Mouse (Mus musculus): ENCODE results near the gene Crim1. TPM values are rescaled to one million over a fixed set of nuclear protein-coding genes. Genes with fewer than 3 reads are reported as not detected.

The Crim1 gene
- total RNA-seq, 1 experiment: 61.7 TPM

DNA sequence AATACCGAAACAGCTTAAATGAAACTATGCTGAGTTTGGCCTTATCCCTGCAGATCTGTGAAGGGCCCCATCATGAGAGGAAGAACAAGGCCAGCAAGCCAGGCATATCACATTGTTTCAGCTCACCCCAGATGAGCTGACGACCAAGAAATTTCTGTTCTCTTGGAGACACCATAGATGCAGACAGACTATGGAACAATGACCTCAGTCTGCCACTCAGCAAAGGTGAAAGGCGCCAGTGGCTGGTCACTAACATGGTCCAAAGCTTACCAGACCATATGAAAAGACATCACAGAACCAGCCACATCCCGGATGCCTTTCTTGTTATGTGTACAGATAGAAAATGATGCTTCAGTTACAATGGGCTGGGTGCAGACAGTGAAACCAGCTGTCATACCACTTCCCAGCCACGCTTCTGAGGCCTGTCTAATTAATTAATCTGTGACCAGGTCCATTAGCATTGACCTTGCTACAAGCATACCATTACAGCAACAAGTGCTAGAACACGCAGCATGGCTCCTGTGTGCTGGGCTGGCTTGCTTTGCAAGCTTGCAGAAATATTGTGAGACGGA is 125.8 kb downstream of the Crim1 start:
- DNase-seq (ENCODE audit: low read depth, low spot score): no peak
- in situ Hi-C loops (cut with MboI; ENCODE audit: low sequenced_read_pairs in 2 of 2, unreplicated experiment in 2 of 2): no loop called here
- no peaks in the 10 kb centered on the region for H3K4me1 ChIP-seq (ENCODE audit: control insufficient read depth in 2 of 2, insufficient read depth in 2 of 2, low read length in 2 of 2, poor library complexity in 1 of 2)
- no peak overlapping the region for H3K27ac ChIP-seq (ENCODE audit: insufficient read depth, low read depth, low read length, poor library complexity, severe bottlenecking)
- no peak overlapping the region for H3K9ac ChIP-seq (ENCODE audit: insufficient read depth, low read depth, low read length, poor library complexity, severe bottlenecking)
- H3K36me3 ChIP-seq (ENCODE audit: control insufficient read depth, insufficient read depth, low read length, poor library complexity, severe bottlenecking): no peaks in the 10 kb centered on the region
- no peak overlapping the region for H3K4me3 ChIP-seq (ENCODE audit: insufficient read depth in 1 of 2, low read depth in 1 of 2, low read length in 2 of 2, poor library complexity in 1 of 2, severe bottlenecking in 1 of 2)
- H3K9me3 ChIP-seq (ENCODE audit: control insufficient read depth, insufficient read depth, low read depth, low read length): no peaks in the 10 kb centered on the region
- TF ChIP-seq ZNF384 (IDR thresholded peaks at IDR 0.05; ENCODE audit: low read depth, low read length): no peak
- TF ChIP-seq HCFC1 (IDR thresholded peaks at IDR 0.05; ENCODE audit: borderline replicate concordance, insufficient read depth, low read length): no peak
- no peak for TF ChIP-seq CHD2 (IDR thresholded peaks at IDR 0.05; ENCODE audit: low read depth, low read length)
- TF ChIP-seq MAFK (IDR thresholded peaks at IDR 0.05; ENCODE audit: insufficient read depth, low read depth, low read length): no peak
- TF ChIP-seq ZC3H11A (IDR thresholded peaks at IDR 0.05; ENCODE audit: borderline replicate concordance, low read depth, low read length): no peak

DNA sequence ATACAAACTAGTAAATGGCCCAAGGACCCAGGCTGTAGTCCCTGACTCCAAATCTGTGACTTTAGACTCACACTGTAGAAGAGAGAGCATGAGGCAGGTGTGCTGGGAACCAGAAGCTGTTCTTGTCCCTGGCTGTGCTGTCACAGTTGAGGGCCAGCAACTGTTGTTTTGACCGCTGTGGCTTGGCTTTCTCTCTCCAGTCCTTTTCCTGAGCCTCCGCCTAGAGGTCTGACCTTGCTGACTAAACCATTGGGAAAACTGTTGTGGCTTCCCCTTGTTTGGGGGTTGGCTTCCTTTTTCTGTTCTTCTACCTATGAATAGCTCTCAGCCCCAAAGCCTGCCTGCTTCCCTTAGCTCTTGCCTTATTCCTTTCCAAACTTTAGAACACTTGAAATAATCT is 126.3 kb downstream of the Crim1 start:
- no peak overlapping the region for H3K9ac ChIP-seq (ENCODE audit: insufficient read depth, low read depth, low read length, poor library complexity, severe bottlenecking)
- H3K36me3 ChIP-seq (ENCODE audit: control insufficient read depth, insufficient read depth, low read length, poor library complexity, severe bottlenecking): no peaks in the 10 kb centered on the region
- TF ChIP-seq CHD2 (IDR thresholded peaks at IDR 0.05; ENCODE audit: low read depth, low read length) (no peak), MAFK (IDR thresholded peaks at IDR 0.05; ENCODE audit: insufficient read depth, low read depth, low read length) (no peak), ZNF384 (IDR thresholded peaks at IDR 0.05; ENCODE audit: low read depth, low read length) (no peak), ZC3H11A (IDR thresholded peaks at IDR 0.05; ENCODE audit: borderline replicate concordance, low read depth, low read length) (no peak), HCFC1 (IDR thresholded peaks at IDR 0.05; ENCODE audit: borderline replicate concordance, insufficient read depth, low read length) (no peak)
- no peak overlapping the region for H3K27ac ChIP-seq (ENCODE audit: insufficient read depth, low read depth, low read length, poor library complexity, severe bottlenecking)
- in situ Hi-C loops (cut with MboI; ENCODE audit: low sequenced_read_pairs in 2 of 2, unreplicated experiment in 2 of 2): no loop called here
- H3K9me3 ChIP-seq (ENCODE audit: control insufficient read depth, insufficient read depth, low read depth, low read length): no peaks in the 10 kb centered on the region
- no peak overlapping the region for H3K4me3 ChIP-seq (ENCODE audit: insufficient read depth in 1 of 2, low read depth in 1 of 2, low read length in 2 of 2, poor library complexity in 1 of 2, severe bottlenecking in 1 of 2)
- H3K4me1 ChIP-seq (ENCODE audit: control insufficient read depth in 2 of 2, insufficient read depth in 2 of 2, low read length in 2 of 2, poor library complexity in 1 of 2): no peaks in the 10 kb centered on the region
- DNase-seq (ENCODE audit: low read depth, low spot score): no peak

DNA sequence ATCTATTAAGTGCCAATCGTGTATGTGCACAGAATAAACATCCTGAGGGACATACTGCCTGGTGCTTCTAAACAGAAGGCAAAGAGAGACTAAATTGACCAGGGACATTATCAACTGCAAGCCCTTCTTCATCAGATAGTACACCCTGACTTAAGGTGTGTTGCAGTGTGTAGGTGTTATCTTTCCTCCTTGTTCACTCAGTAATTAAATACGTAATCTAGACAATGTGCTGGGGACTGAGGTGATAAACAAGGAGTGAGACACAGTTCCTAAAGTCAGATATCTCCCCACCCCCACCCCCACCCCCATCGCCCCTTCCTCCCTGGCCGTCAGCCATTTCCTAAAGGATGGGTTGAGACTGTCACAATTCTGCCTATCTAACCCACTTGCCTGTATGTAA is 127.1 kb downstream of the Crim1 start:
- H3K4me3 ChIP-seq (ENCODE audit: insufficient read depth in 1 of 2, low read depth in 1 of 2, low read length in 2 of 2, poor library complexity in 1 of 2, severe bottlenecking in 1 of 2): no peak overlapping the region
- H3K9ac ChIP-seq (ENCODE audit: insufficient read depth, low read depth, low read length, poor library complexity, severe bottlenecking): no peak overlapping the region
- no peaks in the 10 kb centered on the region for H3K4me1 ChIP-seq (ENCODE audit: control insufficient read depth in 2 of 2, insufficient read depth in 2 of 2, low read length in 2 of 2, poor library complexity in 1 of 2)
- H3K36me3 ChIP-seq (ENCODE audit: control insufficient read depth, insufficient read depth, low read length, poor library complexity, severe bottlenecking): no peaks in the 10 kb centered on the region
- no peak overlapping the region for H3K27ac ChIP-seq (ENCODE audit: insufficient read depth, low read depth, low read length, poor library complexity, severe bottlenecking)
- no peaks in the 10 kb centered on the region for H3K9me3 ChIP-seq (ENCODE audit: control insufficient read depth, insufficient read depth, low read depth, low read length)
- TF ChIP-seq ZC3H11A (IDR thresholded peaks at IDR 0.05; ENCODE audit: borderline replicate concordance, low read depth, low read length) (no peak), ZNF384 (IDR thresholded peaks at IDR 0.05; ENCODE audit: low read depth, low read length) (no peak), HCFC1 (IDR thresholded peaks at IDR 0.05; ENCODE audit: borderline replicate concordance, insufficient read depth, low read length) (no peak), CHD2 (IDR thresholded peaks at IDR 0.05; ENCODE audit: low read depth, low read length) (no peak), MAFK (IDR thresholded peaks at IDR 0.05; ENCODE audit: insufficient read depth, low read depth, low read length) (no peak)
- in situ Hi-C loops (cut with MboI; ENCODE audit: low sequenced_read_pairs in 2 of 2, unreplicated experiment in 2 of 2): no loop called here
- no peak for DNase-seq (ENCODE audit: low read depth, low spot score)

DNA sequence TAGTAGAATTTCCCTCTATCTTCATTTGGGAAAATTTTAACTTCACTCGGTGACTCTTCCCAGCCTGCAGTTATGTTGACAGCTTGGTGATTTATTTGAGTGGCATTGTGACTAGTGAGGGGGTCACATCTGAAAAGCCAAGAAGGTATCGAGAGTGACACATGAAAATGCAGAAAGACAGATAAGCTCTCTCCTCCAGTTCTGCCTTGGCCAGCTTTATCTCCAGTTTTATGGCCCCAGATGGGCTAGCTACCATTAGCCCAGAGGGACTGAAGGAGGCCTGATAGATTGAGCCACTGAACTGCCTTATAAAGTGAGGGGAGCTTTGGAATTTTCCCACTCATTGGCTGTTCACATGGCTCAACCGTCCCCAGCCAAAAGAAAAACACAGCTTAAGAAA is 128.2 kb downstream of the Crim1 start:
- H3K36me3 ChIP-seq (ENCODE audit: control insufficient read depth, insufficient read depth, low read length, poor library complexity, severe bottlenecking): no peaks in the 10 kb centered on the region
- no peak overlapping the region for H3K9ac ChIP-seq (ENCODE audit: insufficient read depth, low read depth, low read length, poor library complexity, severe bottlenecking)
- no peak overlapping the region for H3K4me3 ChIP-seq (ENCODE audit: insufficient read depth in 1 of 2, low read depth in 1 of 2, low read length in 2 of 2, poor library complexity in 1 of 2, severe bottlenecking in 1 of 2)
- no peak overlapping the region for H3K27ac ChIP-seq (ENCODE audit: insufficient read depth, low read depth, low read length, poor library complexity, severe bottlenecking)
- no peaks in the 10 kb centered on the region for H3K4me1 ChIP-seq (ENCODE audit: control insufficient read depth in 2 of 2, insufficient read depth in 2 of 2, low read length in 2 of 2, poor library complexity in 1 of 2)
- no peak for DNase-seq (ENCODE audit: low read depth, low spot score)
- in situ Hi-C loops (cut with MboI; ENCODE audit: low sequenced_read_pairs in 2 of 2, unreplicated experiment in 2 of 2): no loop called here
- H3K9me3 ChIP-seq (ENCODE audit: control insufficient read depth, insufficient read depth, low read depth, low read length): no peaks in the 10 kb centered on the region
- TF ChIP-seq HCFC1 (IDR thresholded peaks at IDR 0.05; ENCODE audit: borderline replicate concordance, insufficient read depth, low read length): no peak
- no peak for TF ChIP-seq CHD2 (IDR thresholded peaks at IDR 0.05; ENCODE audit: low read depth, low read length)
- TF ChIP-seq ZNF384 (IDR thresholded peaks at IDR 0.05; ENCODE audit: low read depth, low read length): no peak
- TF ChIP-seq ZC3H11A (IDR thresholded peaks at IDR 0.05; ENCODE audit: borderline replicate concordance, low read depth, low read length): no peak
- no peak for TF ChIP-seq MAFK (IDR thresholded peaks at IDR 0.05; ENCODE audit: insufficient read depth, low read depth, low read length)

DNA sequence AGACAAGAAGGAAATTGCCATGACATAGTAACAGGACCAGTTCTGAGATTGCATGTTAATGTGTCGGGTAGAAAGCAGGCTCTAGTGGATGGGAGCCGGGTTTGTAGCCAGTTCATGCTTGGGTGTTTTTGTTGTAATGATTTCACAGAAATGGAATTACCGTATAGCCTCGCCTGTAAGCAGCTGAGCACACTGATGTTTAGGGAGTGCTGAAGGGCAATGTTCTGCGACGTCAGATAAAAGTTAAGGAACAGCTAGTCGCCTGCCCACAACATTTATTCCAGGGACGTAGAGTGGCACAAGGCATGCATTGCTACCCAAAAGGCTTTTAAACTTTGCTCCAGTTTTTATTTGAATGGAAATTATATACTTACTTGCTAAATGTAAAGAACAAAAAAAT is 131.4 kb downstream of the Crim1 start:
- DNase-seq (ENCODE audit: low read depth, low spot score): no peak
- no peak overlapping the region for H3K9ac ChIP-seq (ENCODE audit: insufficient read depth, low read depth, low read length, poor library complexity, severe bottlenecking)
- no peaks in the 10 kb centered on the region for H3K4me1 ChIP-seq (ENCODE audit: control insufficient read depth in 2 of 2, insufficient read depth in 2 of 2, low read length in 2 of 2, poor library complexity in 1 of 2)
- no peak overlapping the region for H3K27ac ChIP-seq (ENCODE audit: insufficient read depth, low read depth, low read length, poor library complexity, severe bottlenecking)
- no peaks in the 10 kb centered on the region for H3K36me3 ChIP-seq (ENCODE audit: control insufficient read depth, insufficient read depth, low read length, poor library complexity, severe bottlenecking)
- in situ Hi-C loops (cut with MboI; ENCODE audit: low sequenced_read_pairs in 2 of 2, unreplicated experiment in 2 of 2): no loop called here
- no peak for TF ChIP-seq MAFK (IDR thresholded peaks at IDR 0.05; ENCODE audit: insufficient read depth, low read depth, low read length)
- TF ChIP-seq ZC3H11A (IDR thresholded peaks at IDR 0.05; ENCODE audit: borderline replicate concordance, low read depth, low read length): no peak
- no peak for TF ChIP-seq HCFC1 (IDR thresholded peaks at IDR 0.05; ENCODE audit: borderline replicate concordance, insufficient read depth, low read length)
- TF ChIP-seq ZNF384 (IDR thresholded peaks at IDR 0.05; ENCODE audit: low read depth, low read length): no peak
- no peak for TF ChIP-seq CHD2 (IDR thresholded peaks at IDR 0.05; ENCODE audit: low read depth, low read length)
- no peak overlapping the region for H3K4me3 ChIP-seq (ENCODE audit: insufficient read depth in 1 of 2, low read depth in 1 of 2, low read length in 2 of 2, poor library complexity in 1 of 2, severe bottlenecking in 1 of 2)
- H3K9me3 ChIP-seq (ENCODE audit: control insufficient read depth, insufficient read depth, low read depth, low read length): no peaks in the 10 kb centered on the region
